Mouse (Mus musculus) myocyte (in vitro differentiated cells): Measurements from ENCODE around the gene Dedd. TPM values are rescaled to one million over a fixed set of nuclear protein-coding genes. Genes with fewer than 3 reads are reported as not detected.

ENCODE experiments used
- H3K27me3 ChIP-seq: one replicate; pipeline ENCODE4 v1.6.1; 2011; ENCODE audit not compliant: control insufficient read depth, insufficient read depth, insufficient read length
- H3K36me3 ChIP-seq: one replicate; pipeline ENCODE4 v1.6.1; 2011; ENCODE audit not compliant: control insufficient read depth, insufficient read depth
- H3K4me2 ChIP-seq: one replicate; pipeline ENCODE4 v1.6.1; 2011; ENCODE audit warnings: low read depth, control low read depth
- H3K4me3 ChIP-seq: one replicate; pipeline ENCODE4 v1.5.1; 2011; ENCODE audit warnings: mild to moderate bottlenecking, control low read depth, moderate library complexity
- H3K79me2 ChIP-seq: one replicate; pipeline ENCODE4 v1.6.1; 2011; ENCODE audit not compliant: control insufficient read depth, insufficient read depth
- H3ac ChIP-seq: one replicate; pipeline ENCODE4 v1.6.1; 2011; ENCODE audit not compliant: control insufficient read depth, insufficient read length
- CEBPB ChIP-seq: IDR thresholded peaks from 2 replicates; pipeline ENCODE4 v1.6.1; 2011; ENCODE audit warnings: mild to moderate bottlenecking, moderate library complexity; ENCODE audit not compliant: poor library complexity, insufficient read depth, severe bottlenecking
- E2F4 ChIP-seq: IDR thresholded peaks from one replicate; pipeline ENCODE4 v1.6.1; 2011; ENCODE audit warnings: mild to moderate bottlenecking, control low read depth, moderate library complexity; ENCODE audit not compliant: insufficient read depth
- MAX ChIP-seq: IDR thresholded peaks from one replicate; pipeline ENCODE4 v1.6.1; 2011; ENCODE audit warnings: low read depth, mild to moderate bottlenecking, control low read depth
- MYOD1 ChIP-seq, 3 experiments: IDR thresholded peaks; one replicate each; pipeline ENCODE4 v1.6.1; 2011; ENCODE audit warnings: control low read depth in 2 of 3, low read depth in 2 of 3, mild to moderate bottlenecking in 2 of 3, moderate library complexity in 1 of 3; ENCODE audit not compliant: insufficient read length in 2 of 3, control insufficient read depth in 1 of 3
- MYOG ChIP-seq, 3 experiments: IDR thresholded peaks; one replicate each; pipeline ENCODE4 v1.6.1; 2011; ENCODE audit warnings: control low read depth in 2 of 3, low read depth in 2 of 3, mild to moderate bottlenecking in 2 of 3; ENCODE audit not compliant: insufficient read length in 2 of 3, control insufficient read depth in 1 of 3, insufficient read depth in 1 of 3
- POLR2A ChIP-seq: IDR thresholded peaks from one replicate; pipeline ENCODE4 v1.6.1; 2011; ENCODE audit warnings: low read depth, mild to moderate bottlenecking, control low read depth, moderate library complexity; ENCODE audit not compliant: insufficient read length
- POLR2AphosphoS2 ChIP-seq: IDR thresholded peaks from one replicate; pipeline ENCODE4 v1.6.1; 2011; ENCODE audit warnings: low read depth, control low read depth; ENCODE audit not compliant: insufficient read length
- REST ChIP-seq: IDR thresholded peaks from one replicate; pipeline ENCODE4 v1.6.1; 2011; ENCODE audit warnings: mild to moderate bottlenecking, control low read depth, moderate library complexity; ENCODE audit not compliant: insufficient read depth, insufficient read length
- SRF ChIP-seq: IDR thresholded peaks from one replicate; pipeline ENCODE4 v1.6.1; 2011; ENCODE audit warnings: low read depth; ENCODE audit not compliant: control insufficient read depth, insufficient read length
- TCF12 ChIP-seq: IDR thresholded peaks from one replicate; pipeline ENCODE4 v1.6.1; 2011; ENCODE audit warnings: mild to moderate bottlenecking, control low read depth; ENCODE audit not compliant: poor library complexity, insufficient read depth, severe bottlenecking
- TCF3 ChIP-seq: IDR thresholded peaks from one replicate; pipeline ENCODE4 v1.6.1; 2011; ENCODE audit warnings: low read depth, control low read depth; ENCODE audit not compliant: insufficient read length
- USF1 ChIP-seq: IDR thresholded peaks from one replicate; pipeline ENCODE4 v1.6.1; 2011; ENCODE audit warnings: low read depth, mild to moderate bottlenecking, control low read depth, moderate library complexity
- polyA plus RNA-seq: library from polyadenylated mRNA; unstranded; fragments of >200 nt; fragmentation: generic; extraction: Trizol; gene quantifications from one replicate; pipeline ENCODE4 v1.2.1, GENCODE M21; 2012; ENCODE audit warnings: missing spikeins

Gene Dedd
- polyA plus RNA-seq, 1 experiment: 59.9 TPM

DNA sequence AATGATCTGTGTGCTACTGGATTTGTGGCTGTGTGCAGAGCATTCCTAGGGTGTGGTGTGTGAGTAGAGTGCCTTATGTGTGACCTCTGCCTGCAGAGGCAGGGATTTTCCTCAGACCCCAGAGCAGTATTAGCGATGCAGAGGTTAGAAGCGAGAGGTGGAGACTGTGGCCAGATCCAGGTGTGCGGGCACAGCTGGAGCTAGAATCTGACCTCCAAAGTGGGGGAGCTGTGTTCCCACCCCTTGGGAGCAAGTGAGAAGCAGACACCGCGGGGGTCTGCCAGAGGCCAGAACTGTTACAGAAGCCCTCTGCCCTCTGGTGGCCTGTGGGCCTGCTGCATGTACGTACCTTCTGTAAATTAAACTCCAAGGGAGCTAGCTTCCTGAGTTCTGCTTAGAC is 58.2 kb downstream of the Dedd start:
- Histone ChIP-seq H3K79me2 (no peaks in the 10 kb centered on the region), H3K4me3 (no peak overlapping the region), H3ac (no peak overlapping the region), H3K27me3 (no peaks in the 10 kb centered on the region), H3K36me3 (no peaks in the 10 kb centered on the region), H3K4me2 (no peak overlapping the region)
- no peak for TF ChIP-seq MYOG (IDR thresholded peaks at IDR 0.05; ENCODE audit: control insufficient read depth in 1 of 3, insufficient read depth in 1 of 3, insufficient read length in 2 of 3, low read depth in 2 of 3)
- TF ChIP-seq USF1: no peak
- TF ChIP-seq TCF12: no peak
- TF ChIP-seq TCF3: no peak

DNA sequence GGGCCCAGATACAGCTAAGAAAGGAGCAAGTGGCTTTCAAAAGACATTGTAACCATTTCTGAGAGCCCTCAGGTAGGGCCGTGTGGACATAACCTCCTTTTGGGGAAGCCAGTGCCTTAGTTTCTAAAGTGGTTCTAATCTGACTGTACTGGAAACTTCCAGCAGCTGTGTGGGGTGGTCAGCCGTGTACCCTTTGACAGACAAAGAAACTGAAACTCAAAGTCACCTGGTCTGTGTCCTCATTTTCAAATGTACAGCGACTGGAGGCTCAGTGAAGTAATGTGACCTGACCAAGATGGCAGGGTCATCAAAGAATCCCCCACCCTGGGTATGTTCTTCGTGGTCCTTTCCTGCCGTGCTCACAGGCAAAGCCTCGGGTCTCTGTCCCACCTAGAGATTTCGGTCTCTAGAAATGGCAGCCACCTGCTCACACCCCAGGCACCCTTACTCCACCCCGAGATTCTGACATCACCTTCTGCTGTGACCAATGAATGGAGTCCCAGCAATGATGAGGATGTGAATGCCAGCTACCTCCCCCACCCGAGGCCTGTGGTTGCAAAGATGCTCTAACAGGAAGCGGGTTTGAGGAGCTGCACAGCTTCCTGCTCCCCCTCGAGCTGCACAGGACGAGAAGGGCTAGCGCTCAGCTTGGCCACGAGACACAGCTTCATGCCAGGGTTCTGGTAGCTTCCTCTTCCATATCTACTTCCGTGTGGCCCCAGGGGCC is 59.6 kb downstream of the Dedd start, which contains the start of gene Arhgap30:
Gene Arhgap30 (plus strand): TSS at position 579 of the 727 bp plus-strand sequence.
- TF ChIP-seq POLR2AphosphoS2 (no peak), MYOD1 (IDR thresholded peaks at IDR 0.05; ENCODE audit: control insufficient read depth in 1 of 3, insufficient read length in 2 of 3, low read depth in 2 of 3) (no peak), TCF3 (no peak), USF1 (no peak), MAX (no peak), SRF (no peak), E2F4 (no peak), POLR2A (no peak), REST (no peak), CEBPB (no peak), TCF12 (no peak), MYOG (IDR thresholded peaks at IDR 0.05; ENCODE audit: control insufficient read depth in 1 of 3, insufficient read depth in 1 of 3, insufficient read length in 2 of 3, low read depth in 2 of 3) (no peak)
- Histone ChIP-seq H3K4me3 (no peak within 1 kb of the TSS), H3K79me2 (no peaks in the 10 kb centered on the region)

DNA sequence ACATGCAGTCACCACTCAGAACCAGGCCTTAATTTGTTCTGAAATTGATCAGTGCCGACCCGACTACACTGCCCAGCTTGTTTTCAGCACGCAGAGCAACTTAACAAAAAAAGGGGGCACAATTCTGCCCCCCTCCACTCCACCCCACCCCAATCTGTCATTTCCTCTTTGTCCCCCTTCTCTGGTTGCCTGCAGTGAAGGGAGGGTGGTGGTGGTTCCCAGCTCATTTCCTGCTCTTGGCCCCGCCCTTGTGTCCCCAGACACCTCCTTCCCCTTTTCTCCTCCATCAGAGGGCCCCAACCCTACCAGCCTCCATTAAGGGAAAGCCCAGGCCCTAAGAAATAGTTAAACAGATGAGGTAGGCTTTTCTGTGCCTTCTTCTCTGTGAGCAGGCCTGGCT is 61.2 kb downstream of the Dedd start:
- H3K79me2 ChIP-seq: no peaks in the 10 kb centered on the region
- H3K36me3 ChIP-seq: no peaks in the 10 kb centered on the region
- no peak overlapping the region for H3K4me3 ChIP-seq

More for the DNA sequence above, 59.6 kb downstream of the Dedd start, which contains the start of gene Arhgap30:
- H3K4me2 ChIP-seq: no peak within 1 kb of the TSS
- no peaks in the 10 kb centered on the region for H3K27me3 ChIP-seq
- no peaks in the 10 kb centered on the region for H3K36me3 ChIP-seq
- H3ac ChIP-seq: no peak within 1 kb of the TSS

More for the DNA sequence above, 61.2 kb downstream of the Dedd start:
- Histone ChIP-seq H3K4me2 (no peak overlapping the region), H3ac (no peak overlapping the region), H3K27me3 (no peaks in the 10 kb centered on the region)
- TF ChIP-seq CEBPB (no peak), POLR2A (no peak), TCF3 (no peak)

Other genes with a start within 250 kb of the Dedd start
- 2.2 TPM for gene Cfap126, start 215.2 kb upstream of the Dedd start, polyA plus RNA-seq
- 169 TPM for gene Sdhc, start 178.5 kb upstream of the Dedd start, polyA plus RNA-seq
- 0.11 TPM for gene Mpz, start 178.4 kb upstream of the Dedd start, polyA plus RNA-seq
- gene Pcp4l1, start 132.9 kb upstream of the Dedd start, polyA plus RNA-seq: 0.05 TPM
- 0.06 TPM for gene Nr1i3, start 115.2 kb upstream of the Dedd start, polyA plus RNA-seq
- 49.4 TPM for gene Tomm40l, start 106.6 kb upstream of the Dedd start, polyA plus RNA-seq
- gene Apoa2, start 104.1 kb upstream of the Dedd start, polyA plus RNA-seq: not detected
- not detected for gene Fcer1g, start 94.8 kb upstream of the Dedd start, polyA plus RNA-seq
- gene Adamts4, start 78.7 kb upstream of the Dedd start, polyA plus RNA-seq: 15.0 TPM
- 409 TPM for gene Ndufs2, start 77.8 kb upstream of the Dedd start, polyA plus RNA-seq
- gene B4galt3, start 58.8 kb upstream of the Dedd start, polyA plus RNA-seq: 19.3 TPM
- gene Ppox, start 48.0 kb upstream of the Dedd start, polyA plus RNA-seq: 11.7 TPM
- 21.0 TPM for gene Usp21, start 41.2 kb upstream of the Dedd start, polyA plus RNA-seq
- 116 TPM for gene Ufc1, start 34.1 kb upstream of the Dedd start, polyA plus RNA-seq
- gene Nit1, start 16.5 kb downstream of the Dedd start, polyA plus RNA-seq: 31.8 TPM
- gene Pfdn2, start 16.5 kb downstream of the Dedd start, polyA plus RNA-seq: 111 TPM
- gene Klhdc9, start 31.7 kb downstream of the Dedd start, polyA plus RNA-seq: not detected
- 0.08 TPM for gene Nectin4, start 41.0 kb downstream of the Dedd start, polyA plus RNA-seq
- gene Arhgap30, start 59.8 kb downstream of the Dedd start, polyA plus RNA-seq: 0.02 TPM
- 106 TPM for gene Usf1, start 82.2 kb downstream of the Dedd start, polyA plus RNA-seq
- gene Tstd1, start 89.7 kb downstream of the Dedd start, polyA plus RNA-seq: 0.41 TPM
- gene F11r, start 108.4 kb downstream of the Dedd start, polyA plus RNA-seq: 24.2 TPM
- gene Alyref2, start 174.3 kb downstream of the Dedd start, polyA plus RNA-seq: 6.6 TPM
- gene Itln1, start 206.1 kb downstream of the Dedd start, polyA plus RNA-seq: not detected
- gene Cd244a, start 230.0 kb downstream of the Dedd start, polyA plus RNA-seq: 0.04 TPM